Mouse (Mus musculus): ENCODE results near the gene Trim10.
"Not testable (repeated sequence)": the region's sequence is repeated elsewhere in the genome, so short reads cannot be mapped to it uniquely, and the experiment has no call there.

Trim10 gene

GRCm38 (mm10) chr17:36861680-36862079 lies 7.7 kb upstream of the Trim10 start:
- DNase-seq: no peak

GRCm38 (mm10) chr17:36866719-36867527 lies 2.5 kb upstream of the Trim10 start, which contains the start of gene Trim15:
Gene Trim15 (minus strand): TSS chr17:36867210.
- DNase-seq: no peak

- no peak for DNase-seq
These were observed 538 bp upstream of the Trim10 start for GRCm38 (mm10) chr17:36868836-36869235.

- DNase-seq: no peak
These were observed 809 bp downstream of the Trim10 start for GRCm38 (mm10) chr17:36869955-36870810.

- no peak for DNase-seq
These were observed 5.3 kb downstream of the Trim10 start for GRCm38 (mm10) chr17:36874636-36875035.

- no peak for DNase-seq
These were observed 14.0 kb downstream of the Trim10 start for GRCm38 (mm10) chr17:36883350-36883749.

- DNase-seq: no peak
These were observed 15.9 kb downstream of the Trim10 start for GRCm38 (mm10) chr17:36885132-36885790.

GRCm38 (mm10) chr17:36890073-36890903 lies 20.9 kb downstream of the Trim10 start, which contains the start of gene Trim40:
Gene Trim40 (minus strand): TSS chr17:36890123.
- DNase-seq: no peak

- not testable (repeated sequence) for DNase-seq
These were observed 22.1 kb downstream of the Trim10 start for GRCm38 (mm10) chr17:36891496-36891895.

GRCm38 (mm10) chr17:36892362-36892761 lies 23.0 kb downstream of the Trim10 start:
- DNase-seq: peak; percentile 31

- no peak for DNase-seq
These were observed 24.0 kb downstream of the Trim10 start for GRCm38 (mm10) chr17:36893387-36893786.

GRCm38 (mm10) chr17:36896583-36896982 lies 27.2 kb downstream of the Trim10 start:
- peak; percentile 10 for DNase-seq

- no peak for DNase-seq
These were observed 27.7 kb downstream of the Trim10 start for GRCm38 (mm10) chr17:36897065-36897464.

GRCm38 (mm10) chr17:36897552-36898205 lies 28.3 kb downstream of the Trim10 start, which contains the start of gene Trim31:
Gene Trim31 (plus strand): TSS chr17:36898118.
- DNase-seq: no peak

- DNase-seq: no peak
These were observed 30.0 kb downstream of the Trim10 start for GRCm38 (mm10) chr17:36899376-36899775.

- no peak for DNase-seq
These were observed 30.6 kb downstream of the Trim10 start for GRCm38 (mm10) chr17:36900001-36900400.

GRCm38 (mm10) chr17:36900691-36901090 lies 31.3 kb downstream of the Trim10 start:
- no peak for DNase-seq

- DNase-seq: no peak
These were observed 34.3 kb downstream of the Trim10 start for GRCm38 (mm10) chr17:36903651-36904050.

- DNase-seq: no peak
These were observed 38.9 kb downstream of the Trim10 start for GRCm38 (mm10) chr17:36908235-36908634.

- DNase-seq: no peak
These were observed 40.4 kb downstream of the Trim10 start for GRCm38 (mm10) chr17:36909802-36910201.

- no peak for DNase-seq
These were observed 42.7 kb downstream of the Trim10 start for GRCm38 (mm10) chr17:36912031-36912430.

- peak; percentile 77 for DNase-seq
These were observed 44.7 kb downstream of the Trim10 start for GRCm38 (mm10) chr17:36914108-36914507.
